Mouse (Mus musculus) forebrain, embryonic 11.5 days (tissue): ENCODE measurements around the gene Cnpy2. TPM values are rescaled to one million over a fixed set of nuclear protein-coding genes. Genes with fewer than 3 reads are reported as not detected.
"Not testable (repeated sequence)": the region's sequence is repeated elsewhere in the genome, so short reads cannot be mapped to it uniquely, and the experiment has no call there.

ENCODE experiments used
- ATAC-seq: fragments of 200-750 bp; cut with Nextera tagmentation; replicated peaks from 2 replicates; pipeline ENCODE4 v1.8.0; 2017; ENCODE audit warnings: moderate TSS enrichment; ENCODE audit not compliant: low FRiP score
- DNase-seq: peaks from one replicate; pipeline ENCODE4 v3.0.0-alpha.2; 2017; ENCODE audit warnings: low spot score
- H3K27ac ChIP-seq: fragments of 300-500 bp; sonication (generic); 2 replicates; pipeline ENCODE4 v1.5.1; 2014; ENCODE audit warnings: low read depth, low read length
- H3K27me3 ChIP-seq: fragments of 300-500 bp; sonication (generic); 2 replicates; pipeline ENCODE4 v1.6.1; 2014; ENCODE audit warnings: mild to moderate bottlenecking, low read length, mixed read lengths; ENCODE audit not compliant: control insufficient read depth, insufficient read depth
- H3K36me3 ChIP-seq: fragments of 300-500 bp; sonication (generic); 2 replicates; pipeline ENCODE4 v1.6.1; 2014; ENCODE audit warnings: mild to moderate bottlenecking, low read length, moderate library complexity, mixed read lengths; ENCODE audit not compliant: control insufficient read depth, insufficient read depth
- H3K4me1 ChIP-seq: fragments of 300-500 bp; sonication (generic); replicated peaks from 2 replicates; pipeline ENCODE4 v1.6.1; 2014; ENCODE audit warnings: low read length, mixed read lengths; ENCODE audit not compliant: control insufficient read depth, insufficient read depth
- H3K4me2 ChIP-seq: fragments of 300-500 bp; sonication (generic); 2 replicates; pipeline ENCODE4 v1.6.1; 2014; ENCODE audit warnings: low read depth, mild to moderate bottlenecking, low read length, moderate library complexity, mixed read lengths; ENCODE audit not compliant: severe bottlenecking
- H3K4me3 ChIP-seq: fragments of 300-500 bp; sonication (generic); 2 replicates; pipeline ENCODE4 v1.5.1; 2014; ENCODE audit warnings: low read depth, low read length
- H3K9ac ChIP-seq: fragments of 300-500 bp; sonication (generic); 2 replicates; pipeline ENCODE4 v1.6.1; 2014; ENCODE audit warnings: low read length
- H3K9me3 ChIP-seq: fragments of 300-500 bp; sonication (generic); 2 replicates; pipeline ENCODE4 v1.6.1; 2016; ENCODE audit warnings: low read length, mixed read lengths; ENCODE audit not compliant: control insufficient read depth
- WGBS: fragments of 180-500 bp; shearing (Covaris S2); extraction: QIAGEN DNeasy Blood & Tissue Kit; methylation state at CpG from one replicate; pipeline ENCODE4 v1.1.7; 2014; 5-methylcytosine and 5-hydroxymethylcytosine counted together
- polyA plus RNA-seq: library from polyadenylated mRNA; unstranded; fragments of >200 nt; fragmentation: Nextera tagmentation; extraction: Ambion mirVana; gene quantifications from 2 replicates; pipeline ENCODE4 v1.2.1, GENCODE M21; 2014

Gene Cnpy2
- polyA plus RNA-seq, 1 experiment from 2014 or later: 222 TPM

DNA sequence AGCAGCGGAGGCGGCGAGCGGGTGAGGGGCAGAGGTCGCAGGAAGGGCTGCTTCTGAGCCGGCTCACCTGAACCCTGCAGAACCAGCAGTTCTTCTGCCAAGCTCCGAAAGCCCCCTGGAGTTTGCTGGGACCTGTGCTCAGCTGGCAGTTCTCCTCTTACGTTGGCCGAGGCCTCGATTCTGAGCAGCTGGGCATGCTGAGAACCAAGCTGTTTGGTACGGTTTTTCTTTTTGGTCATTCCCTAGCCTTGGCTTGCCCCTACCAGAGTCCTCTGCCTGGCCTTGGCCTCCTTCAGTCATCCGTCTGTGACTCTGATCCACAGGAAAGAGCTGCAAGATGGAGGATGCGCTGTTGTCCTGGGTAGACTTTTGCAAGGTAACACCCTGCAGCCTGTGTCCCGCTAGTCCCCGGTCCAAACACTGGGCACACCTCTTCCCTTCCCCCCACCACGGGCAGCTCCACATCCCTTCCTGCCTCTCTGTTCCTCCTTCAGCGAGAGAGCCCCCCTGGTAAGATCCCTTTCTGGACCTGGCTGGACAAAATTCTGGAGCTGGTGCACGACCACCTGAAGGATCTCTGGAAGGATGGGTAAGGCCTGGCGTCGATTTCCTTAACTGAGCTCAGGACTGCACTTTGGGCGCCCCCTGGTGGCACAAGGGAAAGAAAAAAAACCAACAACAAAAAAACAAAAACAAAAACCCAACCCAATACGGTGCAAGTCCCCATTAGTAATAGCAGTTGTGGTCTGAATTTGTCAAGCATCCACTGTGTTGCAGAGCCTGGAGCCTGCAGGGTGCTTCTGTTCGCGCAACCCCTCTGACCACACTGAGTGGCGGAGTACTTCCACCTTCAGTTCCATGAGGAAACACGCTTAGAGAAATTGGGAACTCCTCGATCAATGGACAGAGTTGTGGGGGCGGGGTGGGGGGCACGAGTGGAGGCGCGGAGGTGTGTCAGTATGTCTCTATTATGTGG, 38.4 kb upstream of the Cnpy2 start:
- peaks cover 6% of the 10 kb centered on the region; the same call in 1 of the 2 replicates for H3K36me3 ChIP-seq
- 66% methylated on average over 31 of the region's 31 CpGs for WGBS
- no peaks in the 10 kb centered on the region for H3K27me3 ChIP-seq
- no peak overlapping the region for H3K4me3 ChIP-seq
- H3K9me3 ChIP-seq: no peaks in the 10 kb centered on the region
- peak; percentile 85 for DNase-seq
- ATAC-seq: 0 out of 2 replicates have a peak, but pooled peaks have one; percentile 30
- H3K27ac ChIP-seq: no peak overlapping the region
- no peak overlapping the region for H3K9ac ChIP-seq
- no peak overlapping the region for H3K4me2 ChIP-seq
- no peaks in the 10 kb centered on the region for H3K4me1 ChIP-seq

DNA sequence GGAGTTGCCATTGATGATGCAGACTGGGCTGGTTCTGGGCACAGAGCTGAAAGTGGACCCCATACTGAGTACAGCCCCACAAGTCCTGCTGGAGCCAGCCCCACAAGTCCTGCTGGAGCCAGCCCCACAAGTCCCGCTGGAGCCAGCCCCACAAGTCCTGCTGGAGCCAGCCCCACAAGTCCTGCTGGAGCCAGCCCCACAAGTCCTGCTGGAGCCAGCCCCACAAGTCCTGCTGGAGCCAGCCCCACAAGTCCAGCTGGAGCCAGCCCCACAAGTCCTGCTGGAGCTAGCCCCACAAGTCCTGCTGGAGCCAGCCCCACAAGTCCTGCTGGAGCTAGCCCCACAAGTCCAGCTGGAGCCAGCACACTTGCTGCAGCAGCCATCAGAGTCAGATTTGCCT, 31.7 kb upstream of the Cnpy2 start:
- H3K4me2 ChIP-seq, H3K4me1 ChIP-seq, H3K27ac ChIP-seq, H3K36me3 ChIP-seq, H3K9ac ChIP-seq, H3K4me3 ChIP-seq, ATAC-seq, H3K9me3 ChIP-seq, H3K27me3 ChIP-seq, DNase-seq: not testable (repeated sequence)
- WGBS: 78% methylated on average over 1 of the region's 1 CpGs

DNA sequence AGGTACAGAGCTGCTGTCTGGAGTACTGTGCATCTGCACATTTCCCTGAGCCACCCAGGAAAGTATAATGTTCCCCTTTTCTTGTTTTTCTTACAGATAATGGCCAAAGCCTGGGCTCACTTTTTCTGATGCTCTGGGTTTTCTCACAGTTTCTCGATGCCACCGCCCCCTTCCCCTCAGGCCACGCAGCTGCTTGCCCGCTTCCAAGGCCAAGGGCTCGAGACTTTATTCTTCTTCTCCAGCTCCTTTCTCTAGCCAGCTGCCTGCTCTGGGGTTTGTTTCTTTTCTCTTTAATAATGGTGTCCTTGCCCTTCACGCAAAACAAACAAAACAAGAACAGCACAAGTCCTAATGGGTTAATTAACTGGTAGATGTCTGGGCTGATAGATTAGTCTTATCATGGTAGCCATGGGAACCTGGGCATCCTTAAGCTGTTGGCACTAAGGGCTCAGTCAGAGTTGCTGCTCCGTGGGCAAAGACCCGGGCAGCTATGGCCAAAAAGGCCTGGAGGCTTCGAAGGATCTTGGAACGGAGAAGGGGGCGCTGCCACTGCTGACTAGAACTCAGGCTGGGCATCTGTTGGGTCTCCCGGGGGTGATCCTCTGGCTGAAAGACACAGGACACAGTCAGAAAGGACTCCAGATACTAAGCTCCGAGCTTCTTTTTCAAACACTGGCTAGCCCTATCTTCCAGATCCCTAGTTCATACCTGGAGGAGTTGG, 25.7 kb upstream of the Cnpy2 start:
- H3K27me3 ChIP-seq: no peaks in the 10 kb centered on the region
- no peaks in the 10 kb centered on the region for H3K36me3 ChIP-seq
- H3K4me3 ChIP-seq: no peak overlapping the region
- ATAC-seq (no peak), DNase-seq (no peak)
- H3K27ac ChIP-seq: no peak overlapping the region
- H3K9ac ChIP-seq: no peak overlapping the region
- no peaks in the 10 kb centered on the region for H3K4me1 ChIP-seq
- no peak overlapping the region for H3K4me2 ChIP-seq
- H3K9me3 ChIP-seq: no peaks in the 10 kb centered on the region
- WGBS: 76% methylated on average over 13 of the region's 13 CpGs

DNA sequence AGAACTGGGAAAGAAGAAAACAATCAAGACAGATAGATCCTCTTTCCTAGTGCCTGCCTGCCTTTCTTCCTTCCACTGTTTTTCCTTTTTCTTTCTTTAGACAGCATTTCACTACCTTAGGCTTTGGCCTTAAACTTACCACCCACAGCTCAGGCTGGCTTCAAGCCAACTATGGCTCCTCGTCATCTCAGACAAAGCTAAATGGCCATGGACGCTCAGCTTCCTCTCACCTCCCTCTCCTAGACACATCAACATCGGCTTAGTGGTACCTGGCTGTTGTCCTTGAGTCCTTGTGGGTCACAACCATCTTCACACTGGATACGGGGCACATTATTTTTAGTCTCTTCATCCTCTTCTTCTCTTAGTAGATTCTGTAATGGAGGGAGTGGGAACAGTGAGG, 25.0 kb upstream of the Cnpy2 start:
- peaks cover under 1% of the 10 kb centered on the region; the same call in 1 of the 2 replicates for H3K4me1 ChIP-seq
- H3K36me3 ChIP-seq: no peaks in the 10 kb centered on the region
- no peak overlapping the region for H3K4me2 ChIP-seq
- no peak for ATAC-seq
- no peak overlapping the region for H3K4me3 ChIP-seq
- no peak overlapping the region for H3K9ac ChIP-seq
- DNase-seq: no peak
- WGBS: 82% methylated on average over 4 of the region's 4 CpGs
- no peaks in the 10 kb centered on the region for H3K9me3 ChIP-seq
- no peaks in the 10 kb centered on the region for H3K27me3 ChIP-seq
- H3K27ac ChIP-seq: no peak overlapping the region

DNA sequence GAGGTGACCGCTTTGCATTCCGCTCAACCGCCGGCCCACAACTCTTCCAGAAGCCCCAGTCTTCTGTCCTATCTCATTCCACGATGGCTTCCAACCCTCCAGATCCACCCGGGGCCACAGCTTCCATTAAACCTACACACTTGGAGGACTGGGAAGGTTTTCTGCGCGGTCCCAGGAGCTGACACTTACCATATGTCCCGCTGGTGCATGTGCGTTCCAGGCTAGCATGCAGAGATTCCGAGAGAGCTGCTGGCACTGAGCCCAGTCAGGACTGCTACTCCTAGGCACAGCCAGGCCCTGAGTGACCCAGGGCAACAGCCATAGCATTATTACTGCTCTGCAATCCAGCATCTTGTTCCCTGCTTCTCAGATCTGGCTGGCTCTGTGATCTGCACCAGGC, 24.6 kb upstream of the Cnpy2 start:
- Histone ChIP-seq H3K4me1 (peaks cover 2% of the 10 kb centered on the region; the same call in 1 of the 2 replicates), H3K27ac (no peak overlapping the region), H3K4me3 (no peak overlapping the region), H3K4me2 (no peak overlapping the region), H3K27me3 (no peaks in the 10 kb centered on the region), H3K9ac (no peak overlapping the region), H3K36me3 (no peaks in the 10 kb centered on the region), H3K9me3 (no peaks in the 10 kb centered on the region)
- no peak for DNase-seq
- ATAC-seq: no peak
- WGBS: 87% methylated on average over 11 of the region's 11 CpGs

DNA sequence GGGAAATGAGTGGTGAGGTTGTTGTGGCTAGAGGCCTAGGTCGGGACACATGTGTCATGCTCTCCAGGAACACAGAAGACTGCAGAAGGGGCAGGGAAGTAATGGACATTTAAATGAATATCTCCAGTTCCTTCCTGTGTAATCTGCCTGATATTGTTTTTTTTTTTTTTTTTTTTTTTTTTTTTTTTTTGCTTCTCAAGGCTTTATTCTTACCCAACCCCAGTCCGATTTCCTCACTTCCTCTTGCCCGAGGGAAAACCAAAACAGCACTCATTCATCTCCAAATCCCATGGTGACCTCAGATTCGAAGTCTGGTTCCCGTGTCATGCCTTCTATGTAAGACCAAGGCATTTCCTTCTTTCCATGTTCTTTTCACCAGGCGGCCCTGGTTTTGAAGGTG, 24.0 kb upstream of the Cnpy2 start:
- Histone ChIP-seq H3K27ac (no peak overlapping the region), H3K36me3 (no peaks in the 10 kb centered on the region), H3K9ac (no peak overlapping the region), H3K27me3 (no peaks in the 10 kb centered on the region), H3K4me3 (no peak overlapping the region), H3K4me2 (no peak overlapping the region), H3K4me1 (peaks cover 2% of the 10 kb centered on the region; the same call in 1 of the 2 replicates), H3K9me3 (no peaks in the 10 kb centered on the region)
- DNase-seq (no peak), ATAC-seq (no peak)
- 76% methylated on average over 6 of the region's 6 CpGs for WGBS

DNA sequence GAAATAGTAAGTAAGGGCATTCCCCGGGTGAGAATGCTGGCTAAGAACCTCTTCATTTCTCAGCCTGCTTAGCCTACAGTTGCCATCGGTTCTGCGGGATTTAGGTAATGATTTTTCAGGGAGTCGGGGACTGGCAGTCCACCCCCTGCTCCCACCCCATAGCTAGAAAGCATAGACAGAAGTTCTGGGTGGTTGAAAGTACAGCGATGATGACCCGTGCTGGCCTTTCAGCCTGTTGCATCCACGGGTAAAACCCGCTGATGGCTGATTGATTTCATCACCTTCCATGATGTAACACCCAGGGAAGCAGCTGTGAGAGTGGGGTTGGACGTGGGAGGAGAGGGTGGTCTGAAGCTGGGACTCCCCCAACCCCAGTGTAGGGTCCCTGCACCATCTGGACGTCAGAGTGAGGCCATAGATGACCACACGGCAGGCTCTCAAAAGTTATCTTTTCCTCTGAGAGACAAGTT, 23.5 kb upstream of the Cnpy2 start, which contains the start of gene Il23a:
Il23a (minus strand) TSS at position 51 of the 470 bp plus-strand sequence.
- no peaks in the 10 kb centered on the region for H3K9me3 ChIP-seq
- 82% methylated on average over 11 of the region's 11 CpGs for WGBS
- no peak within 1 kb of the TSS for H3K9ac ChIP-seq
- H3K4me2 ChIP-seq: no peak within 1 kb of the TSS
- DNase-seq: no peak
- no peaks in the 10 kb centered on the region for H3K36me3 ChIP-seq
- H3K4me1 ChIP-seq: peaks cover 2% of the 10 kb centered on the region; the same call in 1 of the 2 replicates
- H3K27ac ChIP-seq: no peak within 1 kb of the TSS
- no peak within 1 kb of the TSS for H3K4me3 ChIP-seq
- no peaks in the 10 kb centered on the region for H3K27me3 ChIP-seq
- no peak for ATAC-seq

DNA sequence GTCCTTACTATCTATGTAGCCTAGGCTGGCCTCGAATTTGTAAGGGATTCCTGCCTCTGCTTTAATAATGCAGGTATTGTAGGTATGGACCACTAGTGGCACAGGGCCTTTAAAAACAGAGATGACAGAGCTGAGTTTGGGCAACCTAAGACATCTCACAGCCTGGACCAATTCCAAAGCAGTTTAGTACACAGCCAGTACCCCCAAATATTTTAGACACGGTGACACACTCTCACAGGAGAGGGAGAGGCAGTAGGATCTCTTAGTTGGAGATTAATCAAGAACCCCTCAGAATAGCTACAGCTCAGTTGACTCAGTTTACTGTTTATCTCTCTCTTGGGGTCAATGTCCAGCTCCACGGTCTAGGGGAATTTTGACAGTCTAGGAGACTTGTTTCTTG, 19.9 kb upstream of the Cnpy2 start:
- H3K9me3 ChIP-seq: no peaks in the 10 kb centered on the region
- no peak overlapping the region; the same call in 1 of the 2 replicates for H3K27ac ChIP-seq
- H3K27me3 ChIP-seq: no peaks in the 10 kb centered on the region
- H3K4me2 ChIP-seq: peak overlapping the region; percentile 92
- 32% methylated on average over 3 of the region's 3 CpGs for WGBS
- peak overlapping the region; percentile 91 for H3K9ac ChIP-seq
- no peaks in the 10 kb centered on the region for H3K36me3 ChIP-seq
- H3K4me3 ChIP-seq: peak overlapping the region; percentile 57
- DNase-seq (no peak), ATAC-seq (no peak)
- peaks cover 9% of the 10 kb centered on the region for H3K4me1 ChIP-seq
